Mouse (Mus musculus) cerebellum, adult (tissue): Measurements from ENCODE around the gene 1110059E24Rik.
"Not testable (repeated sequence)": the region's sequence is repeated elsewhere in the genome, so short reads cannot be mapped to it uniquely, and the experiment has no call there.

Experiments used
- ATAC-seq: cut with Nextera tagmentation; 2 replicates; pipeline ENCODE4 v1.9.2; 2017; ENCODE audit warnings: mild to moderate bottlenecking, moderate library complexity, mixed read lengths; ENCODE audit not compliant: insufficient number of reproducible peaks, low FRiP score, low TSS enrichment

1110059E24Rik gene

GRCm38 (mm10) chr19:21628440-21628839 is 24.3 kb downstream of the 1110059E24Rik start:
- ATAC-seq: not testable (repeated sequence)

GRCm38 (mm10) chr19:21626271-21626988 is 26.3 kb downstream of the 1110059E24Rik start:
- no peak for ATAC-seq

GRCm38 (mm10) chr19:21624148-21624535 is 28.6 kb downstream of the 1110059E24Rik start:
- no peak for ATAC-seq

GRCm38 (mm10) chr19:21623410-21624147 is 29.2 kb downstream of the 1110059E24Rik start:
- no peak for ATAC-seq

GRCm38 (mm10) chr19:21615801-21616200 is 37.0 kb downstream of the 1110059E24Rik start:
- ATAC-seq: no peak

GRCm38 (mm10) chr19:21611725-21612575 is 40.8 kb downstream of the 1110059E24Rik start:
- no peak for ATAC-seq

- ATAC-seq: no peak
These were observed 41.5 kb downstream of the 1110059E24Rik start for GRCm38 (mm10) chr19:21611297-21611696.

GRCm38 (mm10) chr19:21610240-21610639 is 42.5 kb downstream of the 1110059E24Rik start:
- ATAC-seq: no peak

- ATAC-seq: no peak
These were observed 47.5 kb downstream of the 1110059E24Rik start for GRCm38 (mm10) chr19:21605294-21605693.

GRCm38 (mm10) chr19:21603836-21604235 is 48.9 kb downstream of the 1110059E24Rik start:
- no peak for ATAC-seq

GRCm38 (mm10) chr19:21601541-21602101 is 51.2 kb downstream of the 1110059E24Rik start:
- ATAC-seq: no peak

GRCm38 (mm10) chr19:21598659-21599352 is 54.0 kb downstream of the 1110059E24Rik start:
- no peak for ATAC-seq

- ATAC-seq: no peak
These were observed 58.1 kb downstream of the 1110059E24Rik start for GRCm38 (mm10) chr19:21594676-21595075.

GRCm38 (mm10) chr19:21592216-21592615 is 60.6 kb downstream of the 1110059E24Rik start:
- not testable (repeated sequence) for ATAC-seq

GRCm38 (mm10) chr19:21589888-21590287 is 62.9 kb downstream of the 1110059E24Rik start:
- no peak for ATAC-seq

GRCm38 (mm10) chr19:21587593-21587992 is 65.2 kb downstream of the 1110059E24Rik start:
- no peak for ATAC-seq

- ATAC-seq: no peak
These were observed 66.2 kb downstream of the 1110059E24Rik start for GRCm38 (mm10) chr19:21586546-21586945.

GRCm38 (mm10) chr19:21585868-21586267 is 66.9 kb downstream of the 1110059E24Rik start:
- ATAC-seq: no peak

GRCm38 (mm10) chr19:21583986-21584385 is 68.8 kb downstream of the 1110059E24Rik start:
- ATAC-seq: no peak

GRCm38 (mm10) chr19:21583523-21583984 is 69.2 kb downstream of the 1110059E24Rik start:
- no peak for ATAC-seq
